Mouse (Mus musculus): Measurements from ENCODE around the gene Prkag1.

The Prkag1 gene

GRCm38 (mm10) chr15:98792233-98793020 lies 38.9 kb downstream of the Prkag1 start:
- DNase-seq (ENCODE audit: low spot score), result no peak

- no peak for DNase-seq (ENCODE audit: low spot score)
Observed at GRCm38 (mm10) chr15:98791771-98792170, 39.5 kb downstream of the Prkag1 start.

GRCm38 (mm10) chr15:98791221-98791620 lies 40.1 kb downstream of the Prkag1 start:
- DNase-seq (ENCODE audit: low spot score), result no peak

- no peak for DNase-seq (ENCODE audit: low spot score)
Observed at GRCm38 (mm10) chr15:98790761-98791160, 40.6 kb downstream of the Prkag1 start.

GRCm38 (mm10) chr15:98789661-98790535 lies 41.4 kb downstream of the Prkag1 start, which contains the start of gene Wnt1:
Gene Wnt1, plus strand, starts transcription at chr15:98789857.
- no peak for DNase-seq (ENCODE audit: low spot score)

- no peak for DNase-seq (ENCODE audit: low spot score)
Observed at GRCm38 (mm10) chr15:98788972-98789660, 42.2 kb downstream of the Prkag1 start.

GRCm38 (mm10) chr15:98787930-98788329 lies 43.4 kb downstream of the Prkag1 start:
- no peak for DNase-seq (ENCODE audit: low spot score)

- DNase-seq (ENCODE audit: low spot score), result no peak
Observed at GRCm38 (mm10) chr15:98785744-98786143, 45.6 kb downstream of the Prkag1 start.

GRCm38 (mm10) chr15:98781166-98781565 lies 50.2 kb downstream of the Prkag1 start:
- no peak for DNase-seq (ENCODE audit: low spot score)

GRCm38 (mm10) chr15:98780573-98780972 lies 50.7 kb downstream of the Prkag1 start:
- no peak for DNase-seq (ENCODE audit: low spot score)

GRCm38 (mm10) chr15:98780075-98780474 lies 51.2 kb downstream of the Prkag1 start:
- DNase-seq (ENCODE audit: low spot score), result no peak

GRCm38 (mm10) chr15:98778806-98779205 lies 52.5 kb downstream of the Prkag1 start:
- DNase-seq (ENCODE audit: low spot score), result no peak

- no peak for DNase-seq (ENCODE audit: low spot score)
Observed at GRCm38 (mm10) chr15:98778191-98778770, 53.0 kb downstream of the Prkag1 start.

GRCm38 (mm10) chr15:98777762-98778161 lies 53.6 kb downstream of the Prkag1 start, which contains the start of gene Wnt10b:
Gene Wnt10b, minus strand, starts transcription at chr15:98778150.
- no peak for DNase-seq (ENCODE audit: low spot score)

GRCm38 (mm10) chr15:98777005-98777616 lies 54.2 kb downstream of the Prkag1 start:
- no peak for DNase-seq (ENCODE audit: low spot score)

GRCm38 (mm10) chr15:98776280-98777004 lies 54.9 kb downstream of the Prkag1 start:
- DNase-seq (ENCODE audit: low spot score), result no peak

GRCm38 (mm10) chr15:98775533-98775932 lies 55.8 kb downstream of the Prkag1 start:
- DNase-seq (ENCODE audit: low spot score), result no peak

- no peak for DNase-seq (ENCODE audit: low spot score)
Observed at GRCm38 (mm10) chr15:98774096-98774495, 57.2 kb downstream of the Prkag1 start.

- no peak for DNase-seq (ENCODE audit: low spot score)
Observed at GRCm38 (mm10) chr15:98772511-98773211, 58.7 kb downstream of the Prkag1 start.

- DNase-seq (ENCODE audit: low spot score), result no peak
Observed at GRCm38 (mm10) chr15:98771813-98772425, 59.4 kb downstream of the Prkag1 start.

Measured in layer of hippocampus, adult 9-10 months (tissue).